Mouse (Mus musculus): ENCODE measurements around the gene 2410002F23Rik. TPM values are rescaled to one million over a fixed set of nuclear protein-coding genes. Genes with fewer than 3 reads are reported as not detected.

2410002F23Rik gene
- 55.7 and 58.6 TPM in 2 replicates for polyA plus RNA-seq (2015; fragmentation: Nextera tagmentation; extraction: Ambion mirVana)

GRCm38 (mm10) chr7:44246055-44246983 is at the start of gene 2410002F23Rik, which contains the start of gene 1700028J19Rik:
2410002F23Rik (plus strand) TSS chr7:44246722.
1700028J19Rik (minus strand) TSS chr7:44246695.

DNA sequence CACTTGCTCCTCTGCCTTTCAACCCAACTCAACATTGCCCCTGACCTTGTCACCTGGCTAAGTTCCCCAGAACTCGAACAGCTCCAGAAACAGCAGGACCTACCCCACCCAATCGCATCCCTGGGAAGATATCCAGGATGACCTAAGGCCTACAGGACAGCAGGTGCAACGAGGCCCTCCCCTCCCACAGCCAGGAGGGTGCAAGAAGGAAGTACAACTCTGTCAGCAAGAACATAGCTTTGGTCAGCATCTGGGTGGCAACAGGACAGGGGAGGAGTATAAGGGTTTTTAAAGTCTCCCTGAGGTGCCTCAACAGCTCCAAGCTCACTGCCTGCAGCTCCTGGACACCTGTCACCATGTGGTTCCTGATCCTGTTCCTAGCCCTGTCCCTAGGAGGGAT is 48.6 kb upstream of the 2410002F23Rik start, which contains the start of gene Klk1b3:
Gene Klk1b3 (plus strand): TSS at position 301 of the 400 bp plus-strand sequence.

DNA sequence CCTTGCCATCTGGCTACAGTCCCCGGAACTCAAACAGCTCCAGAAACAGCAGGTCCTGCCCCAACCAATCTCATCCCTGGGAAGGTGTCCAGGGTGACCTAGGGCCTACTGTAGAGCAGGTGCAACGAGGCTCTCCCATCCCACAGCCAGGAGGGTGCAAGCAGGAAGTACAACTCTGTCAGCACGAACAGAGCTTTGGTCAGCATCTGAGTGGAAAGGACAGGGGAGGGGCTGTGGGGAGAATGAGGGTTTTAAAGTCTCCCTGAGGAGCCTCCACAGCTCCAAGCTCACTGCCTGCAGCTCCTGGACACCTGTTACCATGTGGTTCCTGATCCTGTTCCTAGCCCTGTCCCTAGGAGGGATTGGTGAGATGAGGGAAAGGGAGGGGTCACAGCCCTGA is 39.4 kb upstream of the 2410002F23Rik start, which contains the start of gene Klk1b4:
Gene Klk1b4 (plus strand): TSS at position 301 of the 400 bp plus-strand sequence.

DNA sequence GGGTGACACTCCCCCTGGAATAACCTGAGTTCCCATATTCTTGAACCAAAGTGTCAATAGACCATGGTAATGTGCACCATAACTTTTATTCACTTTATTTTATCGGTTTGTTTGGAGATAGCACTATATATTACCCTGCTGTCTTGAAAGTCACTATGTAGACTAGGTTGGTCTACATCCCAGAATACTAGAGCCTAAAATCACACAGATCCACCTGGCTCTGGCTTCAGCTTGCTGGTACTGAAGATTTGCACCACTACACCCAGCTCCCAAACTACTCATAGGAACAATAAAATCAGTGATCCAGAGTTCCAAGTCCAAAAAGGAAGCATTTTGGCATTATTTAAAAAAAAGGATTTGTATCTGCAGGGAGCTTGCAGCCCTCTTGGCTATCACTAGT is 30.9 kb upstream of the 2410002F23Rik start, which contains the start of gene Klk1b5:
Gene Klk1b5 (plus strand): TSS at position 301 of the 400 bp plus-strand sequence.

GRCm38 (mm10) chr7:44225076-44225475 is 21.4 kb upstream of the 2410002F23Rik start, which contains the start of gene Klk1:
Klk1 (plus strand) TSS chr7:44225360.

GRCm38 (mm10) chr7:44235909-44236308 is 10.6 kb upstream of the 2410002F23Rik start, which contains the start of gene Gm36864:
Gm36864 (plus strand) TSS chr7:44236177.

DNA sequence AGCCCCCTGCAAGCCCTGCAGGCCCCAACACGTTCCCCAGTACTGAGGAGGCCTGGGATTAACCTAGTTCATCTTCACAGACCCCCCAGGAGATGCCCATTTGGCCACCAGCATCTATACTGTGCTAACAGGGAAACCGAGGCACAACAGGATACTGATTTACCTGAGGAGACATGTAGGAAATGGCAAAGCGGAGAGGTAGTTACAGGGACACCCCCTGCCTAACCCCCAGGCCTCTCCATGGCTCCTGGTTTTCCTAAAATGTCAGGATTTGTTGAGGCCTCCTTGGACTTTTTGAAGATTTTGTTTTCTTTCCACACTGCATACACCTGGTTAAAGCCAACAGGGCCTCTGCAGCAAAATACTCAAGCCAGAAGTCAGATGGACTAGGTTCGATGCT is 10.8 kb downstream of the 2410002F23Rik start, which contains the start of gene Acp4:
Gene Acp4 (minus strand): TSS at position 101 of the 400 bp plus-strand sequence.

GRCm38 (mm10) chr7:44261147-44261546 is 14.6 kb downstream of the 2410002F23Rik start, which contains the start of gene Gm15517:
Gm15517 (plus strand) TSS chr7:44261447.

Other genes starting within 250 kb of the 2410002F23Rik start
- not detected in 2 replicates for gene Klk1b26, start 234.6 kb upstream of the 2410002F23Rik start, polyA plus RNA-seq (2015; fragmentation: Nextera tagmentation; extraction: Ambion mirVana)
- gene Klk1b27, start 194.4 kb upstream of the 2410002F23Rik start, polyA plus RNA-seq (2015; fragmentation: Nextera tagmentation; extraction: Ambion mirVana), result not detected in 2 replicates
- gene Klk1b21, start 144.4 kb upstream of the 2410002F23Rik start, polyA plus RNA-seq (2015; fragmentation: Nextera tagmentation; extraction: Ambion mirVana), result not detected in 2 replicates
- not detected in 2 replicates for gene Klk1b22, start 134.0 kb upstream of the 2410002F23Rik start, polyA plus RNA-seq (2015; fragmentation: Nextera tagmentation; extraction: Ambion mirVana)
- gene Klk1b16, start 110.0 kb upstream of the 2410002F23Rik start, polyA plus RNA-seq (2015; fragmentation: Nextera tagmentation; extraction: Ambion mirVana), result not detected in 2 replicates
- gene Klk1b24, start 58.5 kb upstream of the 2410002F23Rik start, polyA plus RNA-seq (2015; fragmentation: Nextera tagmentation; extraction: Ambion mirVana), result not detected in 2 replicates
- not detected in 2 replicates for gene Klk1b3, start 48.5 kb upstream of the 2410002F23Rik start, polyA plus RNA-seq (2015; fragmentation: Nextera tagmentation; extraction: Ambion mirVana)
- not detected in 2 replicates for gene Klk1b4, start 39.3 kb upstream of the 2410002F23Rik start, polyA plus RNA-seq (2015; fragmentation: Nextera tagmentation; extraction: Ambion mirVana)
- not detected in 2 replicates for gene Klk1b5, start 30.8 kb upstream of the 2410002F23Rik start, polyA plus RNA-seq (2015; fragmentation: Nextera tagmentation; extraction: Ambion mirVana)
- not detected in 2 replicates for gene Klk1, start 21.4 kb upstream of the 2410002F23Rik start, polyA plus RNA-seq (2015; fragmentation: Nextera tagmentation; extraction: Ambion mirVana)
- gene Gm36864, start 10.5 kb upstream of the 2410002F23Rik start, polyA plus RNA-seq (2015; fragmentation: Nextera tagmentation; extraction: Ambion mirVana), result not detected in 2 replicates
- gene 1700028J19Rik, start within 50 bp of the 2410002F23Rik start, polyA plus RNA-seq (2015; fragmentation: Nextera tagmentation; extraction: Ambion mirVana), result 0.71 and 1.4 TPM in 2 replicates
- not detected in 2 replicates for gene Acp4, start 10.7 kb downstream of the 2410002F23Rik start, polyA plus RNA-seq (2015; fragmentation: Nextera tagmentation; extraction: Ambion mirVana)
- not detected in 2 replicates for gene Gm15517, start 14.7 kb downstream of the 2410002F23Rik start, polyA plus RNA-seq (2015; fragmentation: Nextera tagmentation; extraction: Ambion mirVana)
- gene Clec11a, start 60.2 kb downstream of the 2410002F23Rik start, polyA plus RNA-seq (2015; fragmentation: Nextera tagmentation; extraction: Ambion mirVana), result 13.6 and 16.2 TPM in 2 replicates
- 1.1 and 1.2 TPM in 2 replicates for gene Shank1, start 63.5 kb downstream of the 2410002F23Rik start, polyA plus RNA-seq (2015; fragmentation: Nextera tagmentation; extraction: Ambion mirVana)
- gene Syt3, start 137.4 kb downstream of the 2410002F23Rik start, polyA plus RNA-seq (2015; fragmentation: Nextera tagmentation; extraction: Ambion mirVana), result 0.48 and 0.58 TPM in 2 replicates
- gene 1700008O03Rik, start 139.1 kb downstream of the 2410002F23Rik start, polyA plus RNA-seq (2015; fragmentation: Nextera tagmentation; extraction: Ambion mirVana), result 0.60 and 0.81 TPM in 2 replicates
- gene Lrrc4b, start 182.3 kb downstream of the 2410002F23Rik start, polyA plus RNA-seq (2015; fragmentation: Nextera tagmentation; extraction: Ambion mirVana), result 0.13 and 0.26 TPM in 2 replicates
- 0.27 TPM in 1 of 2 replicates, not detected in the other for gene Aspdh, start 218.7 kb downstream of the 2410002F23Rik start, polyA plus RNA-seq (2015; fragmentation: Nextera tagmentation; extraction: Ambion mirVana)
- 51.6 and 59.9 TPM in 2 replicates for gene Josd2, start 221.3 kb downstream of the 2410002F23Rik start, polyA plus RNA-seq (2015; fragmentation: Nextera tagmentation; extraction: Ambion mirVana)
- gene Emc10, start 249.8 kb downstream of the 2410002F23Rik start, polyA plus RNA-seq (2015; fragmentation: Nextera tagmentation; extraction: Ambion mirVana), result 73.9 and 76.8 TPM in 2 replicates
- gene Fam71e1, start 249.9 kb downstream of the 2410002F23Rik start, polyA plus RNA-seq (2015; fragmentation: Nextera tagmentation; extraction: Ambion mirVana), result 8.0 and 10.1 TPM in 2 replicates